Mouse (Mus musculus): ENCODE results near the gene Adad2. TPM values are rescaled to one million over a fixed set of nuclear protein-coding genes. Genes with fewer than 3 reads are reported as not detected.

Gene Adad2
- polyA plus RNA-seq, 1 experiment from 2014 or later = 0.27 TPM

DNA sequence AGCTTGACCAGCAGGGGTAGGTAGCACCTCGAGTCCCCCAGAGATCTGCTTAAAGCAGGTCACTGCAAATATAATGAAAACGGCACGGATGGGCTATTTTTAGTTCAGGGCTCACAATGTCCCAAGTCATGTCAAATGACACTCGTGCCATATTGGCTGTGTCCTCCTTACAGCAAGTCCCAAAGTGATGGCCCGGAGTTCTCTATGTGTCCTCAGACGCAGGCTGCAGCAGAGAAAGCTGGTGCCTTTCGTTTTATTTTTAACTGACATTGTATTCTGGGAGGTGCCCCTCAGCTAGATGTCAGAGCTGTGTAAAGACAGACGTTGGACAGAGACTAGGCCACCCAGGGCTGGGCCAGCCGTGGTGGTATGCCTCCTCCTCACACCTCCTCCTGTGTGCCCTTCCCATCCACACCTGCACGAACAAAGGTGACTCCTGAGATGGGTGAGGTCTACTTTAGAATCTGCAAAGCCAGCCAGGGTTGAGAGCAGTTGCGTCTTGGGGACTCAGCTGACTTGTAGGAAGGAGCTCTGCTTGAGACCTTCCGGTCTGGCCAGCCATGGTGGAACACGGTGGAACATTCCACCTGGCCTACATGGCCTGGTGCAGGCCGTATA lies 8.4 kb downstream of the Adad2 start:
- no peaks in the 10 kb centered on the region for H3K9me3 ChIP-seq (ENCODE audit: control insufficient read depth, low read length)
- no peak for ATAC-seq (ENCODE audit: low FRiP score)
- H3K9ac ChIP-seq (ENCODE audit: low read length) = no peak overlapping the region
- H3K4me3 ChIP-seq (ENCODE audit: low read depth, low read length) = no peak overlapping the region
- no peaks in the 10 kb centered on the region for H3K36me3 ChIP-seq (ENCODE audit: control insufficient read depth, insufficient read depth, low read length)
- no peaks in the 10 kb centered on the region for H3K4me1 ChIP-seq (ENCODE audit: control insufficient read depth, insufficient read depth, low read length)
- no peaks in the 10 kb centered on the region for H3K27me3 ChIP-seq (ENCODE audit: control insufficient read depth, insufficient read depth, low read length)
- H3K27ac ChIP-seq (ENCODE audit: low read depth, low read length) = no peak overlapping the region
- DNase-seq (ENCODE audit: low spot score, missing footprints) = no peak
- 85% methylated on average over 14 of the region's 14 CpGs for WGBS
- no peak overlapping the region for H3K4me2 ChIP-seq

DNA sequence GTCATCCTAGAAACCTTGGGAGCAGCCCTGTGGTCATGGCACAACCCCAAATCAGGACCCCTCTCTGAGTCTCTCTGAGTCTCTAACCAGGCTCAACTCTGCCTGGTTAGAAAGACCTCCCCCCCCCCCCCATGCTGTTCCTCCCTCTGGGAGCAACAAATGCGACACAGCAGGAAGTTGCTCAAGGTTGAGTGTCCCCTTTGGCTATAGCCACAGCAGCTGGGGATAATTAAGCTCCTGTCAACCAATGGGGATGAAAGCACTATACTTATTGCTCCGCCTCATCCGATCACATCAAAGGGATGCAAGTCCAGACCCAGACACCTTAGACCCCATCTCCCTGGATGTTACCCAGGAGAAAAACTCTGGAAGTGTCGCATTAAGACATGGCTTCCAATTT lies 10.0 kb downstream of the Adad2 start:
- no peak for ATAC-seq (ENCODE audit: low FRiP score)
- no peaks in the 10 kb centered on the region for H3K9me3 ChIP-seq (ENCODE audit: control insufficient read depth, low read length)
- H3K27me3 ChIP-seq (ENCODE audit: control insufficient read depth, insufficient read depth, low read length) = no peaks in the 10 kb centered on the region
- WGBS = 68% methylated on average over 4 of the region's 4 CpGs
- H3K4me1 ChIP-seq (ENCODE audit: control insufficient read depth, insufficient read depth, low read length) = no peaks in the 10 kb centered on the region
- H3K4me3 ChIP-seq (ENCODE audit: low read depth, low read length) = no peak overlapping the region
- no peak overlapping the region for H3K9ac ChIP-seq (ENCODE audit: low read length)
- H3K27ac ChIP-seq (ENCODE audit: low read depth, low read length) = no peak overlapping the region
- no peak overlapping the region for H3K4me2 ChIP-seq
- H3K36me3 ChIP-seq (ENCODE audit: control insufficient read depth, insufficient read depth, low read length) = no peaks in the 10 kb centered on the region
- no peak for DNase-seq (ENCODE audit: low spot score, missing footprints)

DNA sequence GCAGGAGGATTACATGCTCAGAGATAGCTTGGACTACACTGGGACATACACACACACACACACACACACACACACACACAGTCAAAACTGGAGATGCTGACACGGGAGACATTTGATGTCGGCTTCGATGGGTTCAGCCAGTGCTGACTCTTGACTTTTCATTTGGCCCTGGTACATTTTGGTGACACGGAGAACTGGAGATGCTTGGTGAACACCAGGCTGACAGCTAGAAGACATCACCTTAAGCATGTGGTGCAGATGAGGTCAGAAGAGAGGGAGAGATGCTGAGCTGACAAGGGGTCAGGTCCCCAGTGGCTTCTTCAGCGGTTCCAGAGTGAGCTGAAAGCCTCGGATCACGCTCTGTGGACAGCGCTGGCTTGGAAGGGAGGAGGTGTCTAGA lies 10.5 kb downstream of the Adad2 start:
- Histone ChIP-seq H3K27me3 (ENCODE audit: control insufficient read depth, insufficient read depth, low read length) (no peaks in the 10 kb centered on the region), H3K4me1 (ENCODE audit: control insufficient read depth, insufficient read depth, low read length) (peaks cover 2% of the 10 kb centered on the region; the same call in 1 of the 2 replicates), H3K9me3 (ENCODE audit: control insufficient read depth, low read length) (no peaks in the 10 kb centered on the region), H3K27ac (ENCODE audit: low read depth, low read length) (no peak overlapping the region), H3K9ac (ENCODE audit: low read length) (no peak overlapping the region), H3K4me2 (no peak overlapping the region), H3K36me3 (ENCODE audit: control insufficient read depth, insufficient read depth, low read length) (no peaks in the 10 kb centered on the region), H3K4me3 (ENCODE audit: low read depth, low read length) (no peak overlapping the region)
- 90% methylated on average over 8 of the region's 8 CpGs for WGBS
- ATAC-seq (ENCODE audit: low FRiP score) = no peak
- no peak for DNase-seq (ENCODE audit: low spot score, missing footprints)

DNA sequence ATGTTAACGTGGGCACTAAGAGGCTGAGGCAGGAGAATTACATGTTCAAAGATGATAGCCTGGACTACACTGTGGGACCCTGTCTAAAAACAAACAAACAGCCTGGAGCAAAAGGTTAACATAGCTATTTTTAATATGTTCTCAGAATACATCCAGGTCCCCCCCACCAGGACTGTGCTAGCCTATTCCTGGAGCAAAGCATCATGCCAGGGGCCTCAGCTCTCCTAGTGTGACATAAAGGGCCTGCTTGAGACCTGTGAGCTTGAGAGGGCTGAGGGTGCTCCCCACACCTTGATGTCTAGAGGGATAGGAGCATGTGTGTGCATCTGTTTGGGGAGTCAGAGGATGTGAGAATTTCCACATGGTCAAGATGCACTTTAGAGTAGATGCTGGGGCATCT lies 11.2 kb downstream of the Adad2 start:
- no peak for ATAC-seq (ENCODE audit: low FRiP score)
- 74% methylated on average over 1 of the region's 1 CpGs for WGBS

DNA sequence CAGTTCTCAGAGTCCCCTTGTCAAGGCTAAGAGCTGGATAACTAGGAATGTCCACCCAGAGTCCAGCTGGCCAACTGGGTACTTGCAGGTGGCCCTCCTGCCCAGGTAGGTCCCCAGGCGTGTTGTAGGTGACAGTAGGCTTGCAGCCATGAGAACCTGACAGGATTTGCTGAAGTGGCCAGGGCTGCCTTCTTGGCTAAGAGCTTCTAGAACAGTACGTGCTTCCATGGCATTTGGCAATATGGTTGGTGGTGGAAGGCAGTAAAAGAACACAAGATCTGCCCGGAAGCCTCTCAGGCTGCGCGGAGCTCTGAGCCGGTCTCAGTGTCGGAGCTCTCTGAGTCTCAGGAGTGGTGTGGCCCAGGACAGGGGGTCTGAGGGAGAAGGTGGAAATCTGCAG lies 12.4 kb downstream of the Adad2 start:
- no peak overlapping the region for H3K9ac ChIP-seq (ENCODE audit: low read length)
- H3K36me3 ChIP-seq (ENCODE audit: control insufficient read depth, insufficient read depth, low read length) = no peaks in the 10 kb centered on the region
- peaks cover 4% of the 10 kb centered on the region; the same call in 1 of the 2 replicates for H3K4me1 ChIP-seq (ENCODE audit: control insufficient read depth, insufficient read depth, low read length)
- no peaks in the 10 kb centered on the region for H3K9me3 ChIP-seq (ENCODE audit: control insufficient read depth, low read length)
- H3K4me3 ChIP-seq (ENCODE audit: low read depth, low read length) = no peak overlapping the region
- ATAC-seq (ENCODE audit: low FRiP score) (no peak), DNase-seq (ENCODE audit: low spot score, missing footprints) (no peak)
- H3K4me2 ChIP-seq = no peak overlapping the region
- H3K27ac ChIP-seq (ENCODE audit: low read depth, low read length) = no peak overlapping the region
- 87% methylated on average over 7 of the region's 7 CpGs for WGBS
- H3K27me3 ChIP-seq (ENCODE audit: control insufficient read depth, insufficient read depth, low read length) = no peaks in the 10 kb centered on the region

More for the DNA sequence above, 11.2 kb downstream of the Adad2 start:
- Histone ChIP-seq H3K9me3 (ENCODE audit: control insufficient read depth, low read length) (no peaks in the 10 kb centered on the region), H3K4me1 (ENCODE audit: control insufficient read depth, insufficient read depth, low read length) (peaks cover 4% of the 10 kb centered on the region; the same call in 1 of the 2 replicates), H3K27ac (ENCODE audit: low read depth, low read length) (no peak overlapping the region), H3K27me3 (ENCODE audit: control insufficient read depth, insufficient read depth, low read length) (no peaks in the 10 kb centered on the region), H3K4me3 (ENCODE audit: low read depth, low read length) (no peak overlapping the region), H3K4me2 (no peak overlapping the region), H3K9ac (ENCODE audit: low read length) (no peak overlapping the region), H3K36me3 (ENCODE audit: control insufficient read depth, insufficient read depth, low read length) (no peaks in the 10 kb centered on the region)
- DNase-seq (ENCODE audit: low spot score, missing footprints) = no peak

DNA sequence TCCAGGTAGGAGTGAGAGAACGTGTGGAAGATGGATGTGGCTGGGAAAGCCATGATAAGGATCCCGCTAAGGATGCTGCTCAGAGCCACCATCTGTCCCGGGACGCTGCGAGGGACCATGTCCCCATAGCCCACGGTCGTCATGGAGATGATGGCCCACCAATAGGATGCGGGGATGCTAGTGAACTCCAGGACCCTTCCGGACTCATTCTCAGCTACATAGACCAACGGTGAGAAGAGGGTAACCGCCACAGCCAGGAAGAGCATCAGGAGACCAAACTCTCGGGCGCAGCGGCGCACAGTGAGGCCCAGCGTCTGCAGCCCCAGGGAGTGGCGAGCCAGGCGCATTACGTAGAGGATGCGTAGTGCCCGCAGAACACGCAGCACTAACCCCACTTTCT lies 13.2 kb downstream of the Adad2 start:
- H3K27ac ChIP-seq (ENCODE audit: low read depth, low read length) = no peak overlapping the region

DNA sequence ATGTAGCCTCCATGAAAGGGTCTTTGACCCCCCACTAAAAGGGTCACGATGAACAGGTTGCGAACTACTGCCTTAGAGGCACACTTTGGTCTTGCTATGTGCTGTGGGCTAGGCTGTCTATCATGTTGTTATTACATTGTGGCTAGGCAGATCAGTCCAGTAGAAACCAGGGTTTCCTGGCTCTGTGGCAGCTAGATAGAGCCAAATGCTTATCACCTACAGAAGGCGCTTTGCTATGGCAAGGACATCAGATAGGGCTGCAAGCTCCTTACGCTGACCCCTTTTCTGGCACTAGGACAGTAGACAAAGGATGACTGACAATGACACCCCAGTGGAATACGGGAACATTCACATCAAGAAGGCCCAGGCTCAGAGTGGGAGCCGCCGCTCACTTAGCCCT lies 14.7 kb downstream of the Adad2 start:
- Histone ChIP-seq H3K9me3 (ENCODE audit: control insufficient read depth, low read length) (no peaks in the 10 kb centered on the region), H3K4me2 (no peak overlapping the region), H3K27ac (ENCODE audit: low read depth, low read length) (no peak overlapping the region), H3K27me3 (ENCODE audit: control insufficient read depth, insufficient read depth, low read length) (no peaks in the 10 kb centered on the region), H3K36me3 (ENCODE audit: control insufficient read depth, insufficient read depth, low read length) (no peaks in the 10 kb centered on the region), H3K4me3 (ENCODE audit: low read depth, low read length) (no peak overlapping the region), H3K4me1 (ENCODE audit: control insufficient read depth, insufficient read depth, low read length) (peaks cover 6% of the 10 kb centered on the region), H3K9ac (ENCODE audit: low read length) (no peak overlapping the region)
- ATAC-seq (ENCODE audit: low FRiP score) (no peak), DNase-seq (ENCODE audit: low spot score, missing footprints) (no peak)
- WGBS = 88% methylated on average over 7 of the region's 7 CpGs

More for the DNA sequence above, 13.2 kb downstream of the Adad2 start:
- WGBS = 76% methylated on average over 22 of the region's 22 CpGs
- peaks cover 4% of the 10 kb centered on the region; the same call in 1 of the 2 replicates for H3K4me1 ChIP-seq (ENCODE audit: control insufficient read depth, insufficient read depth, low read length)
- H3K9ac ChIP-seq (ENCODE audit: low read length) = no peak overlapping the region
- DNase-seq (ENCODE audit: low spot score, missing footprints) (no peak), ATAC-seq (ENCODE audit: low FRiP score) (no peak)
- no peaks in the 10 kb centered on the region for H3K36me3 ChIP-seq (ENCODE audit: control insufficient read depth, insufficient read depth, low read length)
- H3K9me3 ChIP-seq (ENCODE audit: control insufficient read depth, low read length) = no peaks in the 10 kb centered on the region
- no peak overlapping the region for H3K4me3 ChIP-seq (ENCODE audit: low read depth, low read length)
- H3K27me3 ChIP-seq (ENCODE audit: control insufficient read depth, insufficient read depth, low read length) = no peaks in the 10 kb centered on the region
- H3K4me2 ChIP-seq = no peak overlapping the region

DNA sequence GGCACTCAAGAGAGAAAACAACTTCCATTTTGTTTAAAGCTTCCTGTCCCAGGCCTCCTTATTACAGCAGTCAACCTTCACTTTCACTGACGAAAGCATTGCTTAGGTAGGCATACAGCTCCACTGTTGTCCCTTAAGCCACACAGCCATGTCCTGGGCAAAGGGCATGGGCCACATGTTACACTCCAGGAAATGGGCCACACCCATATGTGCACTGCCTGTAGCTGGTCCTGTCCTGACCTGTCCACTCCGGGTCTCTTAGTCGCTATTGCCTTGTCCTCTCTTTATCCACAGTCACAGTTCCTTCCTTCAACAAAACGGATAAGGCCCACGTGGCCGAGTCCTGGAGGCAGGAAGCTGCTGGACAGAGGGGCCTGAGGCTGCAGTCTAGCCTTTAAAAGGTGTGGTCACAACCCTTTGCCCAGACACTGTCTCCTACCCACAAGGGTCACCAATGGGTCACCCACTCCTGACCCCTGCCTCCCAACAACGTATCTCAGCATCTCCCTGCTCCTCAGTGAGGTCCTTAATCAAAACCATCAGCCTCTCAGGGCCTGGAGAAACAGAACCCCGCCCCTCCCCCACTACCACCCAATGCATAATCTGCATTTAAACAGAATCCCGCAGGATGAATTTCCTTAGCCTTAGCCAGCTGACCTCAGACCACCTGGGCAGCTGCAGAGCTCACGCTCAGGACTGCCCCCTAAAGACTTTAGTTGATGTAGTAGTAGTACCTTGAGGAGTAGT lies 15.2 kb downstream of the Adad2 start:
- H3K9ac ChIP-seq (ENCODE audit: low read length) = no peak overlapping the region
- H3K36me3 ChIP-seq (ENCODE audit: control insufficient read depth, insufficient read depth, low read length) = no peaks in the 10 kb centered on the region
- H3K27ac ChIP-seq (ENCODE audit: low read depth, low read length) = no peak overlapping the region
- no peak for ATAC-seq (ENCODE audit: low FRiP score)
- no peak for DNase-seq (ENCODE audit: low spot score, missing footprints)
- WGBS = 43% methylated on average over 10 of the region's 10 CpGs
- no peak overlapping the region for H3K4me3 ChIP-seq (ENCODE audit: low read depth, low read length)
- no peak overlapping the region for H3K4me2 ChIP-seq
- no peaks in the 10 kb centered on the region for H3K27me3 ChIP-seq (ENCODE audit: control insufficient read depth, insufficient read depth, low read length)
- no peaks in the 10 kb centered on the region for H3K9me3 ChIP-seq (ENCODE audit: control insufficient read depth, low read length)
- H3K4me1 ChIP-seq (ENCODE audit: control insufficient read depth, insufficient read depth, low read length) = peaks cover 6% of the 10 kb centered on the region

- H3K9me3 ChIP-seq (ENCODE audit: control insufficient read depth, low read length) = no peaks in the 10 kb centered on the region
- H3K4me3 ChIP-seq (ENCODE audit: low read depth, low read length) = no peak overlapping the region
- peak overlapping the region; percentile 20; the same call in 1 of the 2 replicates for H3K27ac ChIP-seq (ENCODE audit: low read depth, low read length)
- ATAC-seq (ENCODE audit: low FRiP score) = peak; percentile 56; the same call in 1 of the 2 replicates
- peaks cover 20% of the 10 kb centered on the region for H3K4me1 ChIP-seq (ENCODE audit: control insufficient read depth, insufficient read depth, low read length)
- DNase-seq (ENCODE audit: low spot score, missing footprints) = no peak
- H3K9ac ChIP-seq (ENCODE audit: low read length) = no peak overlapping the region; the same call in 1 of the 2 replicates
- no peaks in the 10 kb centered on the region for H3K36me3 ChIP-seq (ENCODE audit: control insufficient read depth, insufficient read depth, low read length)
- peaks cover 7% of the 10 kb centered on the region for H3K27me3 ChIP-seq (ENCODE audit: control insufficient read depth, insufficient read depth, low read length)
- WGBS = 52% methylated on average over 3 of the region's 3 CpGs
- no peak overlapping the region for H3K4me2 ChIP-seq
Observed at GRCm38 (mm10) chr8:119630841-119631240, 18.3 kb downstream of the Adad2 start.
